Mouse (Mus musculus) retina, embryonic 14.5 days (tissue): Measurements from ENCODE around the gene Nufip2.
"Not testable (repeated sequence)": the region's sequence is repeated elsewhere in the genome, so short reads cannot be mapped to it uniquely, and the experiment has no call there.

Experiments used
- DNase-seq: peaks from one replicate; pipeline ENCODE4 v3.0.0-alpha.2; 2015; ENCODE audit warnings: low spot score

Nufip2 gene

DNA sequence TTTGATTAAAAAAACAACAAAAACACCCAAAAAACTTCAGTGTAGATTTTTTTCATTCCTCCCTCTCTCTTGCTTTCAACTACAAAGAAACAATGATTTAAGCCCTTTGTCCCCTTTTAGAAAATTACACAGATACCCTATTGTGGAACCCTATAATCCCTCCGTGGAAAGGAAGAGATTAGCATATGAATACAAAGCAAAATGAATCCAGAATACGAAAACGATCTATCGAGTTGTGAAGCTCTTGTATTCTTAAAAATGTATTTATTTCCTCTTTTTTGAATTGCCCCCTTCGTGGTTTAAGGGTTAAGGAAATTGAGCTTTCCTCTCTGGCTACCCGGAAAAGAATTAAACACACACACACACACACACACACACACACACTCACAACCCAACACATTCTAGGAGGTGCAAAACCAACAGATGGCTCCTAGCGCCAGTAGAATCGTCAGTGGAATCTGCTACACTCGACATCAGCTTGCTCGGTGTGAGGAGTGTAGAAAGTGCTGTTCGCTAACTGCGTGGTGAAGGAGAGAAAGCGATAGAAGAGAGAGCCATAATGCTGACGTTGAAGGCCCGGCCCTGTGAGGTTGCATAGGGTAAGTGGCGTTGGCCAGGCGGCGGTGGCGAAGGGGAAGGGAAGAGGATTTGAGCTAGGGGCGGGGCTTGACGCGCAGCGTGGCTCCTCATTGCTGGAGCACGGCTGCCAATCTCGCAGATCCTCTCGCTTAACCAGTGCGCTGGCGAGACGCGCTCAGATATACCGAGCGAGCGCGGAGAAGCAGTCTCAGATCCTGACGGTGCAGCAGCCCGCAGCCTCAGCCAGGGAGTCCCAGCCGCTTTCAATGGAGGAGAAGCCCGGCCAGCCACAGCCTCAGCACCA is at the start of gene Nufip2:
Gene Nufip2, plus strand, starts transcription at position 773 of the 883 bp plus-strand sequence.
- DNase-seq, result peak; percentile 99

GRCm38 (mm10) chr11:77641390-77641789 is 44.6 kb upstream of the Nufip2 start:
- no peak for DNase-seq

DNA sequence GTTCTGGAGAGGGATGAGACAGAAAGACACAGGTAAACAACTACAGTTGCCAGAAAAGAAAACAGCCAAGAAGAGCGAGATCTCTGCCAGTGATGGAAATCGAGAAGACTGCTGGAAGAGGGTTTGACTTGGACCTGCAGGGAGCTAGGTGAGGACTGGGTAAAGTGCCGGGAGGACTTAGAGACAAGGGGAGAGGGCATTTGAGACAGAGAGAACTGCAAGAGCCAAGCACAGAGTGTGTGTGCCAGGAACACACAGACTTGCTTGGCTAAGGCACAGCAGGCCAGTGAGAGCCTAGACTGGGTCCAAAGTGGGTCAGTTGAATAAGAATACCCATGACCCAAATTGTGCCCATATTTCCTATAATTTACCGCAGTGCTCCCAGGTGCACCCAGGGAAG is 40.5 kb upstream of the Nufip2 start:
- no peak for DNase-seq

DNA sequence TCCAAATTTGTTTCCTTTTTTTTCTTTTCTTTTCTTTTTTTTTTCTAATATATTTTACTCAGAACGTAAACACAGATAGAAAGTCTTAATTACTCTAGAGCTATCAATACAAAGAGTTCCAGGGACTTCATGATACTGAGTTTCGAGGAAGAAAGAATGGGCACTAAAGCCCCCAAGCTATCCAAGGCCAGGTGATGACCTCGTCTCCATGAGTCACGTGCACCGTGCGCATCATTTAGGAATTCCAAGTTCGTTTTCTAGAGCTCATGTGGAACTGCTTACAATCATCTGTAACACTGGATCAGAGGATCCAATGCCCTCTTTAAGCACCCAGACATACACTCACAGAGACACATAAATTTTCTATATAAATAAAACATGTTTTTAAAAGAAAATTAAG is 37.1 kb upstream of the Nufip2 start:
- no peak for DNase-seq

GRCm38 (mm10) chr11:77652484-77652883 is 33.5 kb upstream of the Nufip2 start:
- no peak for DNase-seq

GRCm38 (mm10) chr11:77653406-77654190 is 32.4 kb upstream of the Nufip2 start:
- not testable (repeated sequence) for DNase-seq

GRCm38 (mm10) chr11:77659986-77660385 is 26.0 kb upstream of the Nufip2 start:
- DNase-seq, result no peak

GRCm38 (mm10) chr11:77663639-77664038 is 22.3 kb upstream of the Nufip2 start:
- no peak for DNase-seq

DNA sequence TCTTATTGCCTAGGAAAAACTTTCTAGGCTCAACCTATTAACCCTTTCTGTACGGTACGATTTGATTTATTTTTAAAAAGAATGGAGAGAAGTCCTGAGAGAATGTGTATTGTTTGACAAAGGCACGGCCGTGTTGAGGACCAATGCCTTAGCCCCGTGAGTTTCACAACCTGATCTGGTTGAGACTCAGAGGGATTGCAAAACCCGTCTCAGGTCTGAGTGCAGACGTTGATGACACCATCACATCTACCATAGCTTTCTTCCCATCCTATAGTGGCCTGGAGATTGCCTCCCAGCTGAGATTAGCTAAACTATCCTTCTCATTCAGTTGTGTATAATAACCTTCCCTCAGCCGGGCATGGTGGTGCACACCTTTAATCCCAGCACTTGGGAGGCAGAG is 21.9 kb upstream of the Nufip2 start:
- DNase-seq, result no peak

- DNase-seq, result not testable (repeated sequence)
Measured at GRCm38 (mm10) chr11:77665384-77665783, 20.6 kb upstream of the Nufip2 start.

DNA sequence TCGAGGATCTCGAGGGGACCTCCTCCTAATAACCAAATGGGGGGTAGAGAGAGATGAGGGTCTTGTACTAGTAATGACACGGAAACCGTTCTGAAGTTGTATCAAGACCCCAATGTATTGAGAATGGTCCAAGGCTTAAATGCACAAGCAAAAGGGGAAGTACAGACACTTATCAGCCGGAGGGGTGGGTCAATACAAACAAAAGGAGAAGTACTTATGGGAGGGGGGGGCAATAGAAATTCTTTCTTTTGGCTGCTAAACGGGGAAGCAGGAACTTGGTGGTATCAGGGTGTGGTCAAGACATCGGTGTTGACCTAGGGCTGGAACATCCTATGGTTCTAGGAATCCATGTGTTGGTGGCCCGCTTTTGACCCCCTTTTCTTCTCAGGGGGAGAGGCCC is 19.2 kb upstream of the Nufip2 start:
- not testable (repeated sequence) for DNase-seq

DNA sequence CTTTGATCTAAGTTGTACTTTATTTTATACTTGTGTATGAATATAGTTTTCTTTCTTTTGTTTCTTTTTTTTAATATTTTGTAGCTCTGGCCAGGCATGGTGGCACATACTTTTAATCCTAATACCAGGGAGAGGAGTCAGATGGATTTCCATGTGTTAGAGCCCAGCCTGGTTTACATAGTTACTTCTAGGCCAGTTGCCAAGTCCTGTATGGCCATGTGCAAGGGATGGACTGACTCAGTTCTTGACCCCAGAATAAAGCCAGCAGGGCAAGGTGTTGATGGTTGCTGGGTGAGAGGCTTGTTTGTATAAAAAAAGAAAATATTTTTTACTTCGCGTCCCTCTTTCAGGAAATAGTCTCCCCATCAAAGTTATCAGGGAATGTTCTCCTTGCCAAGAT is 13.2 kb upstream of the Nufip2 start:
- DNase-seq, result no peak

DNA sequence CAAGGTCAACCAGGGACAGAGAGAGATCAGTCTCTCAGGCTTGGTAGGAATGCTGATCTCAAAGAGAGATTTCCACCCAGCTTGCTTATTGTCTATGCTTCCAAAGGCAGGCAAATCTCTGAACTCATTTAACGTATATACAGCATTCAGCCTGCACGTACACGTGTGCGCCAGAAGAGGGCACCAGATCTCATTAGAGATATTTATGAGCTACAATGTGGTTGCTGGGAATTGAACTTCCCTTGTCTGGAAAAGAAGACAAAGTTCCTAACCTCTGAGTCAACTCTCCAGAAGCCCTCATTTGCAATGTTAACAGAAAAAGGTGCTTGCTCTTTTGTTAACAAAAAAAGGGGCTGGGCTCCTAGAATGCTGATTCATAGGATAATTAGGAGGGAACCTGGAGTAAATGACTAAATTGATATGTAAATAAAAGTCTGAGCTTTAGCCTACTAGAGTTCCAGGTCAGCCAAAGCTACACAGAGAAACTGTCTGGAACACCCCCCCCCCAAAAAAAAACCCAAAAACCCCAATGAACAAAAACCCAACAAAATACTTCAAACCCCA is 12.4 kb upstream of the Nufip2 start:
- DNase-seq, result peak; percentile 28

- DNase-seq, result no peak
Measured at GRCm38 (mm10) chr11:77680018-77680417, 5.9 kb upstream of the Nufip2 start.

GRCm38 (mm10) chr11:77684896-77685295 is 1.1 kb upstream of the Nufip2 start:
- DNase-seq, result no peak

DNA sequence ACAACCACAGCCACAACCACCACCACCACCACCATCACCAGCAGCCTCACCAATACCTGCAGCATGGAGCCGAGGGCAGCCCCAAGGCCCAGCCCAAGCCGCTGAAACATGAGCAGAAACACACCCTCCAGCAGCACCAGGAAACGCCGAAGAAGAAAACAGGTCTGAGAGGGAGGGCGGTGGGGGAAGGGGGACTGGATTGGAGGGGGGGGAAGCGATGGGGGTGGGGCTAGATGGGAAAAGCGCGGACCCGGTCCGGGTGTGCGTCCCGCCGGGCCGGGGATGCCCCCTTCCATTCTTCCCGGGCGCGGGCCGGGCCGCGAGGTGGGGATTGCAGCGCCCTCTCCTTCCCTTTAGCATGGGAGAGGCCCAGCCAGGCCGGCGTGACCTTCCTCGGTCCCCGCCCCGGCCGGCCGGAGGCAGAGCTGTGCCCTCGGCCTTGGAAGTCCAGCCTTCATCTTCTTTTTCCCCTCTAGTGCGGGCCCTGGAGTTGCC is 438 bp downstream of the Nufip2 start:
- DNase-seq, result no peak

- DNase-seq, result peak; percentile 75
Measured at GRCm38 (mm10) chr11:77686841-77687540, 1.0 kb downstream of the Nufip2 start.

GRCm38 (mm10) chr11:77687541-77688131 is 1.7 kb downstream of the Nufip2 start:
- DNase-seq, result peak; percentile 53

GRCm38 (mm10) chr11:77693026-77693425 is 7.1 kb downstream of the Nufip2 start:
- DNase-seq, result no peak

DNA sequence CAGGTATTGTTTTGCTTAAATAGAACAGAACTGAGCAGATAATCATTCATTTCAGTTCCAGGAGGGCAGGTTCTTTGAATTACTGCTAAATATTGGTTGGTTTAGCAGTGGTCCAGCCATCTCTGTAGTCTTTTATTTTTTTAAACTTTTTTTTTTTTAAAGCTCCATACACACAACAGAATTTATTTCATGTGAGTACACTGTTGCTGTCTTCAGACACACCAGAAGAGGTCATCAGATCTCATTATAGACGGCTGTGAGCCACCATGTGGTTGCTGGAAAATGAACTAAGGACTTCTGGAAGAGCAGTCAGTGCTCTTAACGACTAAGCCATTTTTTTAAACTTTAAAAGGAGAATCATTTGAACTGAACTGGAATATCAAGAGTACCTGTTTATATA is 11.3 kb downstream of the Nufip2 start:
- DNase-seq, result no peak

- no peak for DNase-seq
Measured at GRCm38 (mm10) chr11:77705920-77706319, 20.0 kb downstream of the Nufip2 start.

GRCm38 (mm10) chr11:77709039-77709438 is 23.1 kb downstream of the Nufip2 start:
- no peak for DNase-seq
